Mouse (Mus musculus) lung, adult 18-20 months (tissue): ENCODE data around the gene Gna15.

Experiments
- DNase-seq, 2 experiments: peaks; one replicate each; pipeline ENCODE4 v3.0.0; 2022; ENCODE audit warnings: mixed read lengths in 2 of 2

The Gna15 gene

GRCm38 (mm10) chr10:81523142-81523541, 883 bp downstream of the Gna15 start:
- DNase-seq = no peak

DNA sequence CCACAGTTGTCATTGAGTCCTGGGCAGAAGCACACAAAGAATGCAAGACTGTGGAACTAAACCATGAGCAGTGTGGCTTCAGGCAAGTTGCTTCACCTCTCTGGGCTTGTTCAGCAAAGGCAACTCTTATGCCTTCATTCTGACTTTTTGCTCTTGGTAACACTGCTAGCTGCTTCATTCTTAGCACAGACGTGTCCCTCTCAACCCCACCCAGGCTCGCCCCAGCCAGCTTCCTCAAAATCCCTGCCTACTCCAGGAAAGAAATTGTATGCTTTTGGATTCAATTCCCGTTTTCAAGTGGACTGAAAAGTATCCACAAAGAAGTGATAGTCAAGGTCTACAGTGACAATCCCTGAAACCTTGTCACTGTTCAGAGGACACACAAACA, 4.1 kb downstream of the Gna15 start:
- no peak for DNase-seq

GRCm38 (mm10) chr10:81519227-81519977, 4.6 kb downstream of the Gna15 start:
- DNase-seq = peak in 1 of 2 experiments; percentile 55

DNA sequence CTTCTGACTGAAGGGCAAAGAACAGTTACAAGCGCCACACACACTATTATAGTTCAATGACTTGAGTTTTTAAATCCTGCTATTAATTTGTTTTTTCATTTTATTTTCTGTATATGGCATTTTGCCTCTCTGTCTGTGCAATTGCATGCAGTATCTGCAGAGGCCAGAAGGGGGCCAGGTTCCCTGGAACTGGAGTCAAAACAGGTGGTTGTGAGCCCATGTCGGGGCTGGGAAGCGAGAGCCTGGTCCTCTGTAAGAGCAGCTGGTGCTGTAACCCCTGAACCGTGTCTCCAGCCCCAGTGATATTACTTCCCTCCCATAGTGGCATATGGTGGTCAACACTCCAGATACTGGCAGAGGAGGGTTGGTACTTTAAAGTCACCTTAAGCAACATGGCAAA, 5.5 kb downstream of the Gna15 start:
- peak; percentile 61 to 74 for DNase-seq

DNA sequence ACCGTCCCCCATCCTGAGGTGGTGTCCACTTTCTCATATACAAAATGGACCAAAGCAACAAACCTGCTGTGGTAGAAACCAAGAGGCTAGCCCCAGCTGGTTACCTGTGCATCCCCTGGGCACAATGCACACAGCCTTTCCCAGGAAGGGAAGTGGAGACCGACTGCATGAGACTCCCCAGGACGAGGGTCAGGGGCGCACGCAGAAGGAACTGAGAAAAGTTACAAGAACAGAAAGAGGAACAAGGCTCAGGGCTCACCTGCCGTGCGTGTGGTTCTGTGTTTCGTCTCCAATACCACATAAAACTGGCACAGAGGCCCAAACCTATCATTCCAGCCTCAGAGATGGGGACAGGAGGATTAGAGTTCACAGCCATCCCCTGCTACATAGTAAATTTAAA, 6.8 kb downstream of the Gna15 start:
- peak in 1 of 2 experiments; percentile 34 for DNase-seq

DNA sequence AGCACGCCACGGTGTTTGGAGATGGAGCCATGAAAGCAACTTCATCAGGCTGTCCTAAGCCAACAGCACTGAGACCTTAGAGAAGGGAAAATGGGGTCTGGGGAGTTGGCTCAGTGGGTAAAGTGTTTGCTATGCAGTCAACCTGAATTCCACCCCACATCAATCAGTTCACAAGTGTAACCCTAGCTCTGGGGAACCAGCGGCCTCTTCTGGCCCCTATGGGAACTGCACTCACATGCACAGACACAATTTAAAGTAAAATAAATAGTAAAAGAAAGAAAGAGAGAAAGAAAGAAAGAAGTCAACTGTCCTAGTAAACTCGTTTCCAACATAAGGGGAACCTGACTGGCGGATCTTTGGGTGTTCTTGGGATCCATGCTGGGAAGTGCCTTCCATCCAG, 10.2 kb downstream of the Gna15 start:
- DNase-seq = no peak

DNA sequence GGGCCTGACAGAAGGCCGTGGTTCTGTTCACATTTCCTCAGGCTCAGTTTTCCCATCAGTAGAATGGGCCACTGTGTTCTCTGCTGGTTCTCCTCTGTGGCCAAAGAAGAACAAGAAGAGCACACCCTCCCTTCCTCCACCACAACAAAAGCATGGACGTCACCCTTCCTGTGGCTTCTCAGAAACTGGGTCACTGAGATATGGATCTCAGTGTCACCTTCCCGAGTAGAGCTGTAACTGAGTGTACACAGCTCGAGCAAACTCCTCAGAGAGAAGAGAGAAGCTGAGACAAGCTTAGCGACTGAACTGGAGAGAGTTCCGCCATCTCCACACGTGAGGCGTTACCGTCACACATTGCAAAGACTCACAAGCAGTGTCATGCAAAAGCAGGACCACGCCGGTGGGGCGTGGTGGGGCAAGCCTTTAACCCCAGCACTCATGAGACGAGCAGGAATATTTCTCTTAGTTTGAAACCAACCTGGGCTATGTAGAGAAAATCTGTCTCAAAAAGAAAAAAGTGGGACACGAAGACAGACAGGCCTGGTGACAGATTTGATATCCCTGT, 13.7 kb downstream of the Gna15 start:
- DNase-seq = peak; percentile 38 to 60

- no peak for DNase-seq
Observed at GRCm38 (mm10) chr10:81507691-81508489, 16.1 kb downstream of the Gna15 start.

DNA sequence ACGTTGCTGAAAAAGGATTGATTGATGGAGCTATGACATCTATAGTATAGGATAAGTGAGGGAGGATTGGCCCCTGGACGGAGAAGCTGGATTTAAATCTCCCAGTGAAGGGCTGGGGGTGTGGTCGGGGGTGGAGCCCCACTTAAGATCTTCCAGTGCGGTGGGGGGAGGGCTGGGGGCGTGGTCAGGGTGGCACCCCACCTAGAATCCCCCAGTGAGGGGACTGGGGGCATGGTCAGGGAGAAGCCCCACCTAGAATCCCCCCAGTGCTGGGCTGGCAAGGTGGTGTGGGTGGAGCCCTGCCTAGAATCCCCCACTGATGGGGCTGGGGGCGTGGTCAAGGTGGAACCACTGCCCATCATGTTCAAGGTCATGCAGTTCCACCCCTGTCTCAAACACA, 16.9 kb downstream of the Gna15 start:
- no peak for DNase-seq

- peak; percentile 47 to 51 for DNase-seq
Observed at GRCm38 (mm10) chr10:81505016-81505664, 18.9 kb downstream of the Gna15 start.

DNA sequence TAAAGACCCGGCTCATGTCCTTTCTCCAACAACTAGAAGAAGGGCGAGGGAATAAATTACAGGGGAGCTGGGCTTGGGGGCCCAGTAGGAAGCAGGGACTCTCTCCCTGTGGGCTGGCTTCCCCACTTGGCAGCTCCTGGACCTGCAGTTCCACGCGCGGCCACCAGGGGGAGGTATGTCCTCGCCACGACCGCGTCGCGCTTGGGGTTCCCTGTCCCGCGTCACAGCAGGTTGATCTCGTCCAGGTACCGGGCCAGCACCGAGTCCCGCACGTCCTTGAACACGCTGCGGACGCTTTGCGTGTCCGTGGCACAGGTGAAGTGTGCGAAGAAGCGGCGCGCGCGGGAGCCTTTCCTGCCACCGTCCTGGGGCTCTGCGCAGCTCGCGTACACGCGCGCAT, 21.4 kb downstream of the Gna15 start:
- peak; percentile 85 to 90 for DNase-seq

- no peak for DNase-seq
Observed at GRCm38 (mm10) chr10:81501863-81502262, 22.2 kb downstream of the Gna15 start.

DNA sequence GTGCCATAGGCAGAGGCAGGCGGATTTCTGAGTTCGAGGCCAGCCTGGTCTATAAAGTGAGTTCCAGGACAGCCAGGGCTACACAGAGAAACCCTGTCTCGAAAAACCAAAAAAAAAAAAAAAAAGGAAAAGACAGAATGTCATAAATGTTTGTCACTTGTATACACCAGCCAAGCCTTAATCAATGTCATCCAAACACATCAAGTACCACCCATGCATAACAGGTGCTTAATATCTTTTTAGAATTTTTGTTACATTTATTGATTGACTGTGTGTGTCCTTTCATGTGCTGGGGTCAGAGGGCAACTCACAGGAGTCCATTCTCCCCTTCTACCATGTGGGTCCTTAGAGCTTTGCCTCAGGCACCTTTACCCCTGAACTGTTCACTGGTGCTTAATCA, 24.0 kb downstream of the Gna15 start, which contains the start of gene S1pr4:
Gene S1pr4, minus strand, starts transcription at position 101 of the 400 bp plus-strand sequence.
- no peak for DNase-seq

GRCm38 (mm10) chr10:81499250-81499901, 24.6 kb downstream of the Gna15 start:
- DNase-seq = peak; percentile 81 to 84

- DNase-seq = no peak
Observed at GRCm38 (mm10) chr10:81498316-81499249, 25.4 kb downstream of the Gna15 start.

DNA sequence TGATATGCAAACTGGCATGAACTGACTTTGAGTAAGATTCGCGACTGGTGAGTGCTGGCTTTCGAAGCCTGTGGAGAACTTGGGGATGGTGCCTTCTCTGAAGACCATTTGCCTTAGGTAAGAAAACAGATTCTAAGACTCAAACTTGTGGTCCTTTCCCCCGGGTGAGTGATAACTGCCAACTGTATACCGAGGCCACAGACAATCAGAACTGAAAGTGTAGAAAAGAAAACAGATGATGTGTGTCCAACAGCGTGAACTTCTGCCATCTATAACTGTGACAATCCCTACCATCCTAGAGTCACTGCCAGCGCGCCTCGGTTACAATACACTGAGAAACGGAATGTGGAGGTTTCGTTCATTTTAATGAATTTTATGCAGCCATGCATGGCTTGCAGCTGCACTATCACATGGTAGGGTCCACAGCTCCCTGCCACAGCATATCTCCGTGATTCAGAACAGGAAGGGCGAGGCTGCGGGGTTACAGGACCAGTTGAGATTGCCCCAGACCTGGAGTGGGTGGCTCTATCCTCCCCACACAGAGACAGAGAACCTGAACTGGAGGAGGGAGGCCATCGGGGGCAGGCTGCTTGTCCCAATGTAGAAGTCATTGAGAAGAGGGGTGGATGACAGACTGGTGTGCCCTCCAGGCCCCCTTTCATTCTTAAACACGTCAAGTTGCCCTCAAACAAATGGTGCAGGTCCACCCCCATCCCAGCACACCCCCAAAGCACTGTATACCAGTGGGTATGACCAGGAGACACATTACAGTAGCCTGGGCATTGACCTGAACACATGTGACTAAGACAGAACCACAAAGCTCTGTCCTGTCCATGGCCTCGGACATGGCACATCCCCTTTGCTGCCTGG, 26.4 kb downstream of the Gna15 start:
- peak in 1 of 2 experiments; percentile 42 for DNase-seq

GRCm38 (mm10) chr10:81496969-81497368, 27.1 kb downstream of the Gna15 start:
- no peak for DNase-seq

GRCm38 (mm10) chr10:81496264-81496901, 27.6 kb downstream of the Gna15 start, which contains the start of gene Ncln:
TSS of gene Ncln (minus strand) at chr10:81496392.
- peak; percentile 99 for DNase-seq

DNA sequence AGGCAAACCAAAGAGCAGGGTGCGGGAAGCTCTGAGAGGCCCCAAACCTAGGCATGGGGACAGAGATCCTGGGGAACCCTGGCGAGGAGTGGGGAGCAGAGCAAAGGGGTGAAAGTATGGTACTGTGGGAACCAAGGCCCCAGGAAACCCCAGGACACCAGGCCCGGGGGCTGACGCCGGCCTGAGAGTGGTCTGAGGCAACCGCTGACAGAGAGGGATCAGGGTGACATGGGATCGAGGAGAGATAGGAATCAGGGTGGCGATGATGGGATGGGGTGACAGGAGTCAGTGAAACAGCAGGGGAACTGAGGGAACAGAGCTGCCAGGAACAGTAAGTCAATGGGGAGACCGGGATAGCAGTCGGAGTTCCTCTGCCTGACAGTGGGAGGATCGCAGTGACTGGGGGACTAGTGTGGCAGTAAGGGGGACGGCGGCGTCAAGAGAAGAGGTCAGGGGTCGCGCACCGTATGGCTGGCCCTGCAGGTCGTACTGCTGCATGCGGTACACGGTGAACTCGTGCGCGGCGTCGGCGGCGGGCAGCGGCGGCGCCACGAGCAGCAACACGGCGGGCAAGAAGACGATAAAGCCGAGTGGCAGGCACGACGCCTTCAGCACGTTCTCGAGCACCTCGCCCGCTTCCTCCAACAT, 28.3 kb downstream of the Gna15 start:
- no peak for DNase-seq
